Mouse (Mus musculus): ENCODE results near the gene Slc25a19. TPM values are rescaled to one million over a fixed set of nuclear protein-coding genes. Genes with fewer than 3 reads are reported as not detected.

Slc25a19 gene
- polyA plus RNA-seq, 1 experiment from 2014 or later: 24.7 TPM

- Histone ChIP-seq H3K9me3 (replicated peaks) (no peaks in the 10 kb centered on the region), H3K27me3 (no peaks in the 10 kb centered on the region), H3K4me1 (no peaks in the 10 kb centered on the region; the same call in 1 of the 2 replicates), H3K9ac (no peak overlapping the region), H3K27ac (no peak overlapping the region), H3K36me3 (peaks cover 6% of the 10 kb centered on the region; the same call in 1 of the 2 replicates), H3K4me2 (replicated peaks) (no peak overlapping the region), H3K4me3 (no peak overlapping the region)
- WGBS: 88% methylated on average over 4 of the region's 4 CpGs
- ATAC-seq (ENCODE audit: low FRiP score): no peak
These were observed 11.4 kb upstream of the Slc25a19 start for GRCm38 (mm10) chr11:115639540-115639939.

- ATAC-seq (ENCODE audit: low FRiP score): no peak
- no peaks in the 10 kb centered on the region for H3K27me3 ChIP-seq
- 82% methylated on average over 5 of the region's 5 CpGs for WGBS
These were observed 10.7 kb upstream of the Slc25a19 start for GRCm38 (mm10) chr11:115638498-115639409.

GRCm38 (mm10) chr11:115636960-115637359 is 8.9 kb upstream of the Slc25a19 start:
- 78% methylated on average over 3 of the region's 3 CpGs for WGBS
- no peaks in the 10 kb centered on the region for H3K27me3 ChIP-seq
- ATAC-seq (ENCODE audit: low FRiP score): no peak
- H3K4me3 ChIP-seq: no peak overlapping the region
- H3K27ac ChIP-seq: no peak overlapping the region
- no peak overlapping the region for H3K4me2 ChIP-seq (replicated peaks)
- H3K9me3 ChIP-seq (replicated peaks): no peaks in the 10 kb centered on the region
- H3K36me3 ChIP-seq: no peaks in the 10 kb centered on the region
- no peak overlapping the region for H3K9ac ChIP-seq
- no peaks in the 10 kb centered on the region; the same call in 1 of the 2 replicates for H3K4me1 ChIP-seq

More at GRCm38 (mm10) chr11:115638498-115639409, 10.7 kb upstream of the Slc25a19 start:
- Histone ChIP-seq H3K9me3 (replicated peaks) (no peaks in the 10 kb centered on the region), H3K4me3 (no peak overlapping the region), H3K4me1 (no peaks in the 10 kb centered on the region; the same call in 1 of the 2 replicates), H3K27ac (no peak overlapping the region), H3K36me3 (no peaks in the 10 kb centered on the region), H3K4me2 (replicated peaks) (no peak overlapping the region), H3K9ac (no peak overlapping the region)

- no peak overlapping the region for H3K4me2 ChIP-seq (replicated peaks)
- H3K36me3 ChIP-seq: no peaks in the 10 kb centered on the region
- H3K27me3 ChIP-seq: no peaks in the 10 kb centered on the region
- H3K4me3 ChIP-seq: no peak overlapping the region
- no peak overlapping the region for H3K9ac ChIP-seq
- H3K27ac ChIP-seq: no peak overlapping the region
- H3K9me3 ChIP-seq (replicated peaks): no peaks in the 10 kb centered on the region
- no peak for ATAC-seq (ENCODE audit: low FRiP score)
- H3K4me1 ChIP-seq: no peaks in the 10 kb centered on the region; the same call in 1 of the 2 replicates
- WGBS: 76% methylated on average over 8 of the region's 8 CpGs
These were observed 7.4 kb upstream of the Slc25a19 start for GRCm38 (mm10) chr11:115635484-115635883.

- no peaks in the 10 kb centered on the region; the same call in 1 of the 2 replicates for H3K4me1 ChIP-seq
- H3K36me3 ChIP-seq: no peaks in the 10 kb centered on the region
- no peak overlapping the region for H3K9ac ChIP-seq
- WGBS: 87% methylated on average over 8 of the region's 8 CpGs
- no peak overlapping the region for H3K4me3 ChIP-seq
- no peak overlapping the region for H3K4me2 ChIP-seq (replicated peaks)
- no peak for ATAC-seq (ENCODE audit: low FRiP score)
- H3K9me3 ChIP-seq (replicated peaks): no peaks in the 10 kb centered on the region
- no peak overlapping the region for H3K27ac ChIP-seq
- no peaks in the 10 kb centered on the region for H3K27me3 ChIP-seq
These were observed 6.9 kb upstream of the Slc25a19 start for GRCm38 (mm10) chr11:115635041-115635440.

GRCm38 (mm10) chr11:115634109-115634508 is 6.0 kb upstream of the Slc25a19 start:
- Histone ChIP-seq H3K4me3 (no peak overlapping the region), H3K27ac (no peak overlapping the region), H3K9ac (no peak overlapping the region), H3K36me3 (no peaks in the 10 kb centered on the region), H3K4me2 (replicated peaks) (no peak overlapping the region), H3K27me3 (no peaks in the 10 kb centered on the region), H3K4me1 (no peaks in the 10 kb centered on the region; the same call in 1 of the 2 replicates), H3K9me3 (replicated peaks) (no peaks in the 10 kb centered on the region)
- no peak for ATAC-seq (ENCODE audit: low FRiP score)
- 80% methylated on average over 3 of the region's 4 CpGs for WGBS

- Histone ChIP-seq H3K9ac (no peak overlapping the region), H3K4me2 (replicated peaks) (no peak overlapping the region), H3K4me1 (peaks cover 2% of the 10 kb centered on the region; the same call in 1 of the 2 replicates), H3K4me3 (no peak overlapping the region), H3K9me3 (replicated peaks) (no peaks in the 10 kb centered on the region), H3K36me3 (no peaks in the 10 kb centered on the region), H3K27ac (no peak overlapping the region), H3K27me3 (no peaks in the 10 kb centered on the region)
- no peak for ATAC-seq (ENCODE audit: low FRiP score)
- 91% methylated on average over 10 of the region's 10 CpGs for WGBS
These were observed 4.8 kb upstream of the Slc25a19 start for GRCm38 (mm10) chr11:115632862-115633261.

- WGBS: 76% methylated on average over 7 of the region's 7 CpGs
- H3K4me1 ChIP-seq: peaks cover 6% of the 10 kb centered on the region
- H3K9ac ChIP-seq: no peak overlapping the region
- no peaks in the 10 kb centered on the region for H3K27me3 ChIP-seq
- no peak overlapping the region for H3K4me3 ChIP-seq
- H3K36me3 ChIP-seq: no peaks in the 10 kb centered on the region
- ATAC-seq (ENCODE audit: low FRiP score): no peak
- H3K27ac ChIP-seq: no peak overlapping the region
- H3K9me3 ChIP-seq (replicated peaks): no peaks in the 10 kb centered on the region
- no peak overlapping the region for H3K4me2 ChIP-seq (replicated peaks)
These were observed 4.2 kb upstream of the Slc25a19 start for GRCm38 (mm10) chr11:115632247-115632646.

GRCm38 (mm10) chr11:115631505-115631890 is 3.4 kb upstream of the Slc25a19 start:
- no peak overlapping the region for H3K4me3 ChIP-seq
- no peaks in the 10 kb centered on the region for H3K9me3 ChIP-seq (replicated peaks)
- H3K4me1 ChIP-seq: peaks cover 10% of the 10 kb centered on the region
- no peaks in the 10 kb centered on the region for H3K36me3 ChIP-seq
- WGBS: 19% methylated on average over 3 of the region's 3 CpGs
- H3K4me2 ChIP-seq (replicated peaks): no peak overlapping the region
- H3K27me3 ChIP-seq: no peaks in the 10 kb centered on the region
- no peak overlapping the region for H3K27ac ChIP-seq
- H3K9ac ChIP-seq: no peak overlapping the region
- no peak for ATAC-seq (ENCODE audit: low FRiP score)

GRCm38 (mm10) chr11:115630532-115631504 is 2.7 kb upstream of the Slc25a19 start:
- H3K9ac ChIP-seq: no peak overlapping the region
- no peak for ATAC-seq (ENCODE audit: low FRiP score)
- H3K36me3 ChIP-seq: no peaks in the 10 kb centered on the region
- no peak overlapping the region for H3K4me3 ChIP-seq
- no peak overlapping the region for H3K27ac ChIP-seq
- no peaks in the 10 kb centered on the region for H3K9me3 ChIP-seq (replicated peaks)
- 52% methylated on average over 16 of the region's 16 CpGs for WGBS
- H3K4me1 ChIP-seq: peaks cover 10% of the 10 kb centered on the region
- H3K27me3 ChIP-seq: no peaks in the 10 kb centered on the region
- H3K4me2 ChIP-seq (replicated peaks): no peak overlapping the region

- Histone ChIP-seq H3K36me3 (no peaks in the 10 kb centered on the region), H3K27ac (no peak overlapping the region), H3K4me3 (no peak overlapping the region), H3K9ac (no peak overlapping the region), H3K4me2 (replicated peaks) (no peak overlapping the region), H3K9me3 (replicated peaks) (no peaks in the 10 kb centered on the region), H3K4me1 (peaks cover 10% of the 10 kb centered on the region), H3K27me3 (no peaks in the 10 kb centered on the region)
- no peak for ATAC-seq (ENCODE audit: low FRiP score)
- WGBS: 87% methylated on average over 13 of the region's 13 CpGs
These were observed 1.8 kb upstream of the Slc25a19 start for GRCm38 (mm10) chr11:115629734-115630531.
